ENCODE assay signal across 8 mouse cellular contexts in the genomic region with DNA sequence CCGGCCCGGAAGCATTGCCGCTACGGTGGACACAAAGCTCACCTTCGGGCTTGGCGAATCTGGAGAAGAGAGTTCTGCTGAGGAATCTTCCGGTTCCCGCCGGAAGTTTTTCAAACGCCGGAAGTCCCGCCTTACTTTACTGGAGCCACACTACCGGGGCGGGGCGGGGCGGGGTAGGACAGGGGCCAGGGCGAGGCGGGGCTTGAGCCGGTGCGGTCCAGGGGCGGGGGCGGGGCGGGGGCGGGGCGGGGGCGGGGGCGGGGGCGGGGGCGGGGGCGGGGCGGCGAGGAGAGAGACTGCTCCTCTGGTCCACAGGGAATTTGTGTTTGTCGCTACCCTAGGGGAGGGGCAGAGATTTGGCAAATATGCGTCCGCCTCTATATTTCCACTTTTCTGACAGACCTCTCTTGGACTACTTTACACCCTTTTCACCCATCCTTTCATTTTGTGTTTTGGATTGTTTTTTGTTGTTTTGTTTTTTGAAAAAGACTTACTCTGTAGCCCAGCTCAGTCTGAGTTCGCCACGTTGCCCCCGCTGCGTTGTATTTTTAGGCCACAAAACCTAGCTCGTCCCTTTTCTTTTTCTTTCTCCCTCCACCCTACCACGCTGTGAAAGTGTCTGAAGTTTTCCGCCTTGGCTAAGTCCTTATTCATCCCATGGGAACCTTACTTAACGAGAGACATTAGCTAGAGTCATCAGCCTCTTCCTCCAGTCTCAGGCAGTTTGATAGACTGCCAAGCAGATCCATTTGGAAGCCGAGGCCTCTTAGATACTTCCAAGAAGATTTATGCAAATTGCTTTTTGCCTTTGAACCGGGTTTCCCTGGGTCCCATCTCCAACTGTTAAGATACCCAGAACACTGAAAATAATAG. TPM values are rescaled to one million over a fixed set of nuclear protein-coding genes. Genes with fewer than 3 reads are reported as not detected.
DNase-seq lines count a peak whose midpoint lies in the region; ATAC-seq lines count a peak whose summit lies in the region.

A gene (minus strand): TSS at position 97 of the 873 bp plus-strand sequence.

- H3K9me3 ChIP-seq in hindbrain, embryonic 11.5 days (ENCODE audit: control insufficient read depth, low read length), result no peaks in the 10 kb centered on the region

- H3K4me2 ChIP-seq in hindbrain, embryonic 11.5 days (replicated peaks; ENCODE audit: low read depth, low read length), result peak within 1 kb of the TSS; percentile 92

- H3K4me1 ChIP-seq in hindbrain, embryonic 11.5 days (replicated peaks; ENCODE audit: control insufficient read depth, insufficient read depth, low read length), result no peaks in the 10 kb centered on the region

- DNase-seq in NIH3T3 (ENCODE audit: low read depth), result peak; percentile 97
- DNase-seq in cerebellum, adult 9-10 months, result peak; percentile 91
- peak; percentile 69 to 95 for DNase-seq in frontal cortex, adult 2 months (ENCODE audit: extremely low spot score in 1 of 2, low spot score in 1 of 2)
- peak; percentile 97 for DNase-seq in hindbrain, embryonic 11.5 days (ENCODE audit: low spot score)
- DNase-seq in layer of hippocampus, postnatal 14 days (ENCODE audit: low spot score in 2 of 2), result peak; percentile 83 to 92
- peak; percentile 97 for DNase-seq in lung, postnatal 14 days
- DNase-seq in retina, adult 2 months (ENCODE audit: low read depth, low spot score), result peak; percentile 88
- peak; percentile 90 for DNase-seq in thymus, postnatal 25 days

- 0 out of 2 replicates have a peak within 1 kb of the TSS, but pooled peaks have one; percentile 47 for H3K27ac ChIP-seq in hindbrain, embryonic 11.5 days (ENCODE audit: low read depth, low read length)

- ATAC-seq in hindbrain, embryonic 11.5 days (ENCODE audit: low FRiP score), result peak; percentile 96

- no peaks in the 10 kb centered on the region for H3K27me3 ChIP-seq in hindbrain, embryonic 11.5 days (ENCODE audit: control insufficient read depth, insufficient read depth, low read length)

- H3K4me3 ChIP-seq in hindbrain, embryonic 11.5 days (ENCODE audit: low read depth, low read length), result peak within 1 kb of the TSS; percentile 76

- peak within 1 kb of the TSS; percentile 75 for H3K9ac ChIP-seq in hindbrain, embryonic 11.5 days (ENCODE audit: low read depth, low read length)

- 2% methylated on average over 35 of the region's 45 CpGs for WGBS in hindbrain, embryonic 11.5 days

- H3K36me3 ChIP-seq in hindbrain, embryonic 11.5 days (ENCODE audit: control insufficient read depth, insufficient read depth, low read length), result no peaks in the 10 kb centered on the region

RNA-seq across cellular contexts. Expression of the gene that starts here (rescaled TPM):
- 7.1 and 8.2 TPM in 2 replicates for polyA plus RNA-seq in frontal cortex, adult 2 months (2012; rRNA removed)
- 10.3 and 12.6 TPM in 2 replicates for polyA plus RNA-seq in hindbrain, embryonic 11.5 days (2014; fragmentation: Nextera tagmentation; extraction: Ambion mirVana)
- total RNA-seq in layer of hippocampus, postnatal 14 days (2021), result 10 to 100 TPM; 13.0 to 13.6 TPM

Comparison
In these comparisons a context has a peak if more than half of its experiments do, and no peak if none do; other contexts are left out.
1. Peak in every context shown above with its lines: DNase-seq, ATAC-seq, H3K4me3 ChIP-seq and H3K27ac ChIP-seq.